8 mouse cellular contexts compared by ENCODE assay signal in the genomic region with DNA sequence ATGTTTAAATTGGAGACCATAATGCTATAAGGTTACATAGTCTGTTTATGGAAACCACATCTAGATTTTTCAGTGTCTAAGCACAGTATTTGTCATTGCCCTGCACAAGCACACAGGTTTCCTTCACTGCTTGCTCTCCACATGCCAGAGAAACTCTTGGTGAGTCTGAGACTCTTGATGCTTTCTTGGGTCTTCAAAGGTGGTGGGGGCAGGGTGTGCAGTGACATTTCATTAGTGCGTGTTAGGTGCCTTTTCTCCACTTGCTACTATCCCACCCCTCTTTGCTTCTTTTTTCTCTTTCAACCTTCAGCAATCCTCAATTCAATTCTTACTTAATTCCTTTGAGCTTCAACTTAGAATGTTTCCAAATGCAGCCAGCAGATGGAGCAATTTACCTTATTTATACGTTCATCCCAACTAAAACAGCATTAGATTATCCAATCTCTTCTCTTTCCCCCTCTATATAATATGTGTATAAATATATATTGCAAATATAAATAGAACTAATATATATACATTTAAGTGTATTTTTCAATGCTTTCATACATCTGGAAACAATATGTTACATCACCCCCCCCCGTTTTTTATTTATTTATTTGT.
DNase-seq lines count a peak whose midpoint lies in the region; ATAC-seq lines count a peak whose summit lies in the region.

No protein-coding gene starts in this region.

- no peak overlapping the region for H3K9ac ChIP-seq in forebrain, embryonic 13.5 days

- H3K27ac ChIP-seq in heart, embryonic 10.5 days: no peak overlapping the region
- no peak overlapping the region for H3K27ac ChIP-seq in forebrain, embryonic 13.5 days

- peak; percentile 73 for ATAC-seq in forebrain, embryonic 13.5 days

- no peaks in the 10 kb centered on the region for H3K27me3 ChIP-seq in heart, embryonic 10.5 days (ENCODE audit: insufficient read depth, poor library complexity, severe bottlenecking)
- H3K27me3 ChIP-seq in forebrain, embryonic 13.5 days: no peaks in the 10 kb centered on the region

- peak; percentile 36 to 64 for DNase-seq in heart, postnatal 10 days
- no peak for DNase-seq in heart, embryonic 10.5 days (ENCODE audit: low spot score)
- peak; percentile 8 for DNase-seq in thymus, postnatal 4 days
- DNase-seq in thymus, postnatal 25 days: no peak
- DNase-seq in layer of hippocampus, postnatal 10 days (ENCODE audit: low spot score in 2 of 2): peak; percentile 38 to 56
- DNase-seq in right cerebral cortex, postnatal 4 days: peak; percentile 51
- DNase-seq in thymus, postnatal 10 days (ENCODE audit: low spot score in 2 of 2): no peak

- no peaks in the 10 kb centered on the region for H3K4me1 ChIP-seq in heart, embryonic 10.5 days
- H3K4me1 ChIP-seq in forebrain, embryonic 13.5 days: no peaks in the 10 kb centered on the region

- no peak overlapping the region for H3K4me3 ChIP-seq in heart, embryonic 10.5 days
- H3K4me3 ChIP-seq in forebrain, embryonic 13.5 days: no peak overlapping the region

- no peaks in the 10 kb centered on the region for H3K36me3 ChIP-seq in heart, embryonic 10.5 days
- H3K36me3 ChIP-seq in forebrain, embryonic 13.5 days (ENCODE audit: poor library complexity, severe bottlenecking): no peaks in the 10 kb centered on the region

- no peaks in the 10 kb centered on the region for H3K9me3 ChIP-seq in heart, embryonic 10.5 days
- no peaks in the 10 kb centered on the region for H3K9me3 ChIP-seq in forebrain, embryonic 13.5 days (replicated peaks)

- H3K4me2 ChIP-seq in forebrain, embryonic 13.5 days: no peak overlapping the region

- intact Hi-C loops in heart, postnatal 10 days (cut with DNase I): loop anchor here (1.0 to 10.0 kb wide), 2 partner anchors 566 to 1203 kb away; no protein-coding TSS in a partner anchor

- 38% methylated on average over 3 of the region's 3 CpGs for WGBS in heart, embryonic 10.5 days
- 43% methylated on average over 3 of the region's 3 CpGs for WGBS in forebrain, embryonic 13.5 days

Comparison
In these comparisons a context has a peak if more than half of its experiments do, and no peak if none do; other contexts are left out.
1. DNase-seq: peak in heart, postnatal 10 days (2 of 2), thymus, postnatal 4 days (single experiment), layer of hippocampus, postnatal 10 days (2 of 2) and right cerebral cortex, postnatal 4 days (single experiment); none in heart, embryonic 10.5 days (single experiment), thymus, postnatal 25 days (single experiment) and thymus, postnatal 10 days (0 of 2).